Mouse (Mus musculus): ENCODE results near the gene Slc44a5. TPM values are rescaled to one million over a fixed set of nuclear protein-coding genes. Genes with fewer than 3 reads are reported as not detected.
A peak's percentile ranks its signal among the peaks of the same experiment; 100 is the strongest.

Slc44a5 gene
- polyA plus RNA-seq, 1 experiment from 2014 or later, result 2.2 TPM

DNA sequence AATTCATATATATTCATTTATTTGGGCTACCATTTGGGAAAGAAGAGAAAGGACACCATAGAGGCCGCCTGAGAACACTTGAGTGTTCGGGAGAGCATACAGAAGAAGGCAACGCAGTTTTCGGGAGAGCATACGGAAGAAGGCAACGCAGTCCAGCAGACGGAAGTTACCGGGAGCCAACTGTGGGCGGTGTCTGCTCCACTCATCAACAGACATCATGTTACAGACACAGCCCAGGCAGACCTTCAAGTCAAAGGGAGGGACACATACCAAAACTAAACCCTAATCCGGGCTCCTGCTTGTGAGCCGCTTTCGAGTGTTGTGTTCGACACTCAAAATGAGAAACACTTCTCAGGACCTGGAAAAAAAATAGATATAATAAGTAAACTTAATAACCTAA is 31.6 kb upstream of the Slc44a5 start:
- H3K27ac ChIP-seq (ENCODE audit: low read depth, low read length), result no peak overlapping the region
- DNase-seq (ENCODE audit: low spot score) (no peak), ATAC-seq (replicated peaks; ENCODE audit: low FRiP score) (no peak)
- peaks cover 5% of the 10 kb centered on the region; the same call in 1 of the 2 replicates for H3K4me1 ChIP-seq (replicated peaks; ENCODE audit: control insufficient read depth, insufficient read depth, low read length)
- no peak overlapping the region for H3K9ac ChIP-seq (ENCODE audit: low read length)
- no peaks in the 10 kb centered on the region; the same call in 1 of the 2 replicates for H3K36me3 ChIP-seq (ENCODE audit: control insufficient read depth, insufficient read depth, low read length)
- no peak overlapping the region for H3K4me2 ChIP-seq (ENCODE audit: low read depth, low read length, severe bottlenecking)
- no peak overlapping the region for H3K4me3 ChIP-seq (ENCODE audit: low read depth, low read length)
- 94% methylated on average over 13 of the region's 13 CpGs for WGBS
- no peaks in the 10 kb centered on the region for H3K9me3 ChIP-seq (ENCODE audit: control insufficient read depth, low read length)
- H3K27me3 ChIP-seq (ENCODE audit: control insufficient read depth, insufficient read depth, low read length), result no peaks in the 10 kb centered on the region

DNA sequence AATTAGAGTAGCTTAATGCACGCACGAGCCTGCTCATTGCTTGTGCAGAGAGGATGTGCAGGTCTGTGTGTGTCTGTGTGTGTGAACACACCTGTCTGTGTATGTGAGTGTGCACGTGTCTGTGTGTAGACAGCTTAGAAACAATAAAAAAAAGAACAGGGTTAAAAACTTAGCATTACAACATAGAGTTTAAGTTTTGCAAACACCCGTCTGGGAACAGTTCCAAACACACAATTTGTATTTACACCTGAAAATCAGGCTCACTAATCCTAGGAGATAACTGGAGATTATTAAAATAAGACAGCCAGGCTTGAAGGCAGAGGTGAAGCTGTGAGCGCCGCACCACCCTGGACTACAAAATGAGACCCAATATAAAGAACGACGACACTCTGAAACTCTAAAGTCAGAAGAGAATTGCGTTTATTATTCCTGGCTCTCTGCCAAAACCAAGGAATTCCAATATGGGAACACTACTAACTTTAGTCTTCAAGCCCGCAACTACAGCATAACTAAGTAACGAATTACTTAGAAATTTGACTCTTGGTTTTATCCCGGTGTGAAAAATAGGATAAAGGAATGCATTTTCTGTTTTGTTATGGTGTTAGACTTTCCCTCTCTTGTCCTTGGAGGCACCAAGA is 30.1 kb upstream of the Slc44a5 start:
- Histone ChIP-seq H3K9me3 (ENCODE audit: control insufficient read depth, low read length) (no peaks in the 10 kb centered on the region), H3K4me2 (ENCODE audit: low read depth, low read length, severe bottlenecking) (peak overlapping the region; percentile 78), H3K36me3 (ENCODE audit: control insufficient read depth, insufficient read depth, low read length) (no peaks in the 10 kb centered on the region), H3K4me1 (replicated peaks; ENCODE audit: control insufficient read depth, insufficient read depth, low read length) (peaks cover 5% of the 10 kb centered on the region; the same call in 1 of the 2 replicates), H3K9ac (ENCODE audit: low read length) (no peak overlapping the region), H3K27ac (ENCODE audit: low read depth, low read length) (no peak overlapping the region), H3K27me3 (ENCODE audit: control insufficient read depth, insufficient read depth, low read length) (no peaks in the 10 kb centered on the region), H3K4me3 (ENCODE audit: low read depth, low read length) (peak overlapping the region; percentile 66; the same call in 1 of the 2 replicates)
- ATAC-seq (replicated peaks; ENCODE audit: low FRiP score), result no peak
- DNase-seq (ENCODE audit: low spot score), result no peak
- WGBS, result 50% methylated on average over 12 of the region's 12 CpGs

DNA sequence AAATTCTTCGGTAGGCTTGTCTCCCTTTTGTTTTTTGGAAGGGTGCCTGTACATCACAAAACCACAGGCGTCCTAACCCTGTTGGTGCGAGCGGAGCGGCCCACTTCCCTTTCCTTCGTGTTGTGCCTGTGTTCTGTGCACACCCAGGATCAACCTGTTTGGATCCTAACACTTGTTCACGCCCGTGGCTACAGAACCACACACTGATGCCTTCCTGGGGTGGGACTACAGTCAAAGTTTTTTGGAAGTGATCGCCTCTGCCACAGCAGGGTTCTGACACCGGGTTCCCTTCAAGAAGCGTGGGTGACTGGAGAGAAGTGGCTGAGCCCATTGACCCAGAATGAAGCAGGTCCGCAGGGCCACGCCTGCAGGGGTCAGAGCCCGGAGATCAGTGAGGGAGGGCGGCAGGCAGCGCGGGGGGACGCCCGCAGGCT is 29.3 kb upstream of the Slc44a5 start:
- no peaks in the 10 kb centered on the region for H3K27me3 ChIP-seq (ENCODE audit: control insufficient read depth, insufficient read depth, low read length)
- peak overlapping the region; percentile 55 for H3K27ac ChIP-seq (ENCODE audit: low read depth, low read length)
- peak; percentile 39 for ATAC-seq (replicated peaks; ENCODE audit: low FRiP score)
- peak overlapping the region; percentile 79 for H3K9ac ChIP-seq (ENCODE audit: low read length)
- WGBS, result 1% methylated on average over 19 of the region's 19 CpGs
- H3K4me3 ChIP-seq (ENCODE audit: low read depth, low read length), result peak overlapping the region; percentile 66
- H3K4me2 ChIP-seq (ENCODE audit: low read depth, low read length, severe bottlenecking), result peak overlapping the region; percentile 78
- peaks cover 5% of the 10 kb centered on the region; the same call in 1 of the 2 replicates for H3K4me1 ChIP-seq (replicated peaks; ENCODE audit: control insufficient read depth, insufficient read depth, low read length)
- no peaks in the 10 kb centered on the region for H3K9me3 ChIP-seq (ENCODE audit: control insufficient read depth, low read length)
- H3K36me3 ChIP-seq (ENCODE audit: control insufficient read depth, insufficient read depth, low read length), result no peaks in the 10 kb centered on the region
- DNase-seq (ENCODE audit: low spot score), result no peak

DNA sequence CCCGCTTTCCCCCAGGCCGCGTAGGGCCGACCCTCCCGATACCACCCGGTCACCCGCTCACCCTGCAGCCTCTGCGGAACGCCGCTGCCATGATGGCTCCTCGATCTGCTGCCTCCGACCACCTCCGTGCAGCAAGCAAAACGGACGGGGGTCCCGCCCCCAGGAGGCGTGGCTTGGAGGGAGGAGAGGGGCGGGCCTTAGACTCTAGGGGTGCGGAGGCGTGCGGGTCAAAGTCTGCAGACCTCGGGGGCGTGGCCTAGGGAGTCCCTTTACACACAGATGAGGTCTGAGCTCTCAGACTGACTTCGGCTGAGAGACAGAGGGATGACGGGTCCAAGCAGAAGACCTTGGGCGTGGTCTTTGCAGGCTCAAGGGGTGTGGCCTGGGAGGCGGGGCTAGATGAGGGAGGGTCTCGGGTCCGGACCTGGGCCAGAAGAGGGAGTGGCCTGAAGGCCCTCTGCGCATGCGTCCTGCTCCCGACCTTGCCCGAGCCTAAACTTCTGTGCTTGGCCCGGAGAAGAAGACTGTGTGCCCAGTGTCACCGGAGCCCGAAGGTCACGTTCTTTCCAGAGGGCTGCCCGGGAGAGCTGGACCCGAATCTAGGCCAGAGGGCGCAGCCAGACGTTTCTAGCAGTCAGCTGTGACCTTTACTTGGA is 28.8 kb upstream of the Slc44a5 start, which contains the start of gene Acadm:
Gene Acadm (minus strand): TSS at position 298 of the 656 bp plus-strand sequence.
- WGBS, result under 1% methylated on average over 41 of the region's 41 CpGs

DNA sequence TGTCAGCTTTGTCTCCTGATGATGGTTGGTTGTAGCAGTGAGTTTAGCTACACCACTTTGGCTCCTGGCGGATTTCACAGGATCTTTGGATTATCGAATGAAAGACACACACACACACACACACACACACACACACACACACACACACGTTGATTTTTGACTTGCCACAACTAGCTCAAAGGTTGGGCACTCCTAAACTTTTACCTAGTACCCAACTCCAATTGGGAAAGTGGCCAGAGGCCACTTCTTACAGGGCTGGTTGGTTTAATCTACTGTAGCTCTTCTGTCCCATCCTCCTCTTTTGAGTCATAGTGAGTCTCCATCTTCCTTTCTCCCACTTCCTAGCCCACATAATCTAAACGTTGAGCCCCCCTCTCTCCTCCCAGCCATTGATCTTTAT is 26.0 kb upstream of the Slc44a5 start:
- Histone ChIP-seq H3K27ac (ENCODE audit: low read depth, low read length) (no peak overlapping the region), H3K4me2 (ENCODE audit: low read depth, low read length, severe bottlenecking) (no peak overlapping the region), H3K4me3 (ENCODE audit: low read depth, low read length) (no peak overlapping the region), H3K36me3 (ENCODE audit: control insufficient read depth, insufficient read depth, low read length) (no peaks in the 10 kb centered on the region), H3K27me3 (ENCODE audit: control insufficient read depth, insufficient read depth, low read length) (no peaks in the 10 kb centered on the region), H3K9ac (ENCODE audit: low read length) (no peak overlapping the region), H3K4me1 (replicated peaks; ENCODE audit: control insufficient read depth, insufficient read depth, low read length) (peaks cover 5% of the 10 kb centered on the region; the same call in 1 of the 2 replicates), H3K9me3 (ENCODE audit: control insufficient read depth, low read length) (no peaks in the 10 kb centered on the region)
- no peak for ATAC-seq (replicated peaks; ENCODE audit: low FRiP score)
- WGBS, result 64% methylated on average over 4 of the region's 4 CpGs
- no peak for DNase-seq (ENCODE audit: low spot score)

More for the DNA sequence above, 28.8 kb upstream of the Slc44a5 start, which contains the start of gene Acadm:
- H3K9me3 ChIP-seq (ENCODE audit: control insufficient read depth, low read length), result no peaks in the 10 kb centered on the region
- no peaks in the 10 kb centered on the region for H3K36me3 ChIP-seq (ENCODE audit: control insufficient read depth, insufficient read depth, low read length)
- peak within 1 kb of the TSS; percentile 79 for H3K9ac ChIP-seq (ENCODE audit: low read length)
- H3K4me1 ChIP-seq (replicated peaks; ENCODE audit: control insufficient read depth, insufficient read depth, low read length), result peaks cover 5% of the 10 kb centered on the region; the same call in 1 of the 2 replicates
- H3K4me3 ChIP-seq (ENCODE audit: low read depth, low read length), result peak within 1 kb of the TSS; percentile 66
- DNase-seq (ENCODE audit: low spot score) (peak; percentile 99), ATAC-seq (replicated peaks; ENCODE audit: low FRiP score) (peak; percentile 97)
- no peaks in the 10 kb centered on the region for H3K27me3 ChIP-seq (ENCODE audit: control insufficient read depth, insufficient read depth, low read length)
- peak within 1 kb of the TSS; percentile 78 for H3K4me2 ChIP-seq (ENCODE audit: low read depth, low read length, severe bottlenecking)
- H3K27ac ChIP-seq (ENCODE audit: low read depth, low read length), result peak within 1 kb of the TSS; percentile 55

DNA sequence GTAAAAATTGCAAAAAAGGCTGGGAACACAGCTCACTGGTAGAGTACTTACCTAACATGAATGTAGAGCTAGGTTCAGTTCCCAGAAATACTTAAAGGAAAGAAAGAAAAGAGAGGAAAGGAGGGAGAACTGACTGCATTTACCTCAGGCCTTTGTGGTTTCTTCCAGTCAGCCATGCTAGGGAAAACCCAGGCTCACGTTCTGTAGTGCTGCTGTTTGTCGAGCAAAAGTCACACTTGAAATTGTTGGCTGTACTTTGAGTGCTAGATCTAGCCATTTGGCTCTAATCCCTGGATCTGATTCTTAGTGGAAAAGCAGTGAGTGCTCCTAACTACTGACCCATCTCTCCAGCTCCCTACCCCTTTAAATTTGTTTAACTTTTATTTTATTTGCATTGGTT is 25.1 kb upstream of the Slc44a5 start:
- Histone ChIP-seq H3K27me3 (ENCODE audit: control insufficient read depth, insufficient read depth, low read length) (no peaks in the 10 kb centered on the region), H3K4me1 (replicated peaks; ENCODE audit: control insufficient read depth, insufficient read depth, low read length) (0 out of 2 replicates have a peak, but pooled peaks cover under 1% of the 10 kb centered on the region), H3K4me3 (ENCODE audit: low read depth, low read length) (no peak overlapping the region), H3K9me3 (ENCODE audit: control insufficient read depth, low read length) (no peaks in the 10 kb centered on the region), H3K4me2 (ENCODE audit: low read depth, low read length, severe bottlenecking) (no peak overlapping the region), H3K27ac (ENCODE audit: low read depth, low read length) (no peak overlapping the region), H3K36me3 (ENCODE audit: control insufficient read depth, insufficient read depth, low read length) (no peaks in the 10 kb centered on the region), H3K9ac (ENCODE audit: low read length) (no peak overlapping the region)
- ATAC-seq (replicated peaks; ENCODE audit: low FRiP score) (no peak), DNase-seq (ENCODE audit: low spot score) (no peak)
- WGBS, result 81% methylated on average over 2 of the region's 2 CpGs

DNA sequence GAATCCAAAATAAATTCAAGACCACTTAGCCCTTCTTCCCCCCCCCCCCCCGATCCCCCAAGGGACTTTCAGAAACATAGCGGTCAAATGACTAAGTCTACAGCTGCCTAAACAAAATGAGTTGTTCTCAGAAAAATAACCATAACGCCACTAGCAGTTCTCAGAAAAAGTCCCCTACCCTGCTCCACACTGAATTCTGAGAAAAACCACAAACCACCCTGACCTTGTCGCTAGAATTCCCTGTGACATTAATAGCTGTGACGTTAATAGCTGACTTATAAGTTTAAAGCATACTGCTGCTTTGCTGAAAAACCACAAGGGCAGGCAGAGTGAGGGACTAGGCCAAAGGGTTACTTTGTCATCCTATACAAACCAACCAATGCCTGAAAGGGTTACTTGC is 15.3 kb upstream of the Slc44a5 start:
- WGBS, result 89% methylated on average over 5 of the region's 5 CpGs
- no peaks in the 10 kb centered on the region for H3K9me3 ChIP-seq (ENCODE audit: control insufficient read depth, low read length)
- H3K4me3 ChIP-seq (ENCODE audit: low read depth, low read length), result no peak overlapping the region
- no peaks in the 10 kb centered on the region for H3K4me1 ChIP-seq (replicated peaks; ENCODE audit: control insufficient read depth, insufficient read depth, low read length)
- no peak overlapping the region for H3K4me2 ChIP-seq (ENCODE audit: low read depth, low read length, severe bottlenecking)
- no peak for DNase-seq (ENCODE audit: low spot score)
- no peak for ATAC-seq (replicated peaks; ENCODE audit: low FRiP score)
- no peaks in the 10 kb centered on the region for H3K36me3 ChIP-seq (ENCODE audit: control insufficient read depth, insufficient read depth, low read length)
- H3K27ac ChIP-seq (ENCODE audit: low read depth, low read length), result no peak overlapping the region
- no peaks in the 10 kb centered on the region for H3K27me3 ChIP-seq (ENCODE audit: control insufficient read depth, insufficient read depth, low read length)
- no peak overlapping the region for H3K9ac ChIP-seq (ENCODE audit: low read length)

DNA sequence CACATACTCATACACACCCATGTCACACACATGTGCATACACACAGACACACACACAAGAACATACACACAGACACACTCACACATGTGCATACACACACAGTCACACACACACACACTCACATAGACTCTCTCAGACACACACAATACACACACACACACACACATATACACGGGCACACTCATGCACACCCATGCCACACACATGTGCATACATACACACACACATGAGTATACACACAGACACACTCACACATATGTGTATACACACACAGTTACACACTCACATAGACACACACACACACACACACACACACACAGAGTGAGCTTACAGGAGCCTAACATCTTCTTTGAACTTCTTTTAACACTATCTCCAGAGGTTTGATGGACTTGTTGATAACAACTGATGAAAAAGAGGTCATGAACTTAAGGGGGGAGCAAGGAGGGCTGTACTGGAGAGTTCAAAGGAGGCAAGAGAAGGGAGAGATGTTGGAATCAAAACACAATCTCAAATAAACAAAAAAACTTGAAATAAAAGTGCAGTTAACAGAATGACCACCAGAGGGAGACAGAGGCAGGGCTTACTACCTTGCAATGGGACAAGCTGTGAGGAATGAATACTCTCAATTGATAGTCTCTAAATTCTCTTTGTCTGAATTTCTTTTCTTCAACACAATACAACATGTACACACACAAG is 14.1 kb upstream of the Slc44a5 start:
- Histone ChIP-seq H3K9ac (ENCODE audit: low read length) (no peak overlapping the region), H3K9me3 (ENCODE audit: control insufficient read depth, low read length) (no peaks in the 10 kb centered on the region), H3K27ac (ENCODE audit: low read depth, low read length) (no peak overlapping the region), H3K4me3 (ENCODE audit: low read depth, low read length) (no peak overlapping the region), H3K4me1 (replicated peaks; ENCODE audit: control insufficient read depth, insufficient read depth, low read length) (no peaks in the 10 kb centered on the region), H3K36me3 (ENCODE audit: control insufficient read depth, insufficient read depth, low read length) (no peaks in the 10 kb centered on the region), H3K4me2 (ENCODE audit: low read depth, low read length, severe bottlenecking) (no peak overlapping the region), H3K27me3 (ENCODE audit: control insufficient read depth, insufficient read depth, low read length) (no peaks in the 10 kb centered on the region)
- DNase-seq (ENCODE audit: low spot score) (no peak), ATAC-seq (replicated peaks; ENCODE audit: low FRiP score) (peak; percentile 45)
- WGBS, result 83% methylated on average over 1 of the region's 1 CpGs

Measured in forebrain, embryonic 11.5 days (tissue).